Mouse (Mus musculus) A20 (cell line): ENCODE measurements around the gene Nrp2.

Experiments
- DNase-seq: peaks from one replicate; pipeline ENCODE4 v3.0.0-alpha.2; 2011; ENCODE audit warnings: low read depth, low spot score

Nrp2 gene

DNA sequence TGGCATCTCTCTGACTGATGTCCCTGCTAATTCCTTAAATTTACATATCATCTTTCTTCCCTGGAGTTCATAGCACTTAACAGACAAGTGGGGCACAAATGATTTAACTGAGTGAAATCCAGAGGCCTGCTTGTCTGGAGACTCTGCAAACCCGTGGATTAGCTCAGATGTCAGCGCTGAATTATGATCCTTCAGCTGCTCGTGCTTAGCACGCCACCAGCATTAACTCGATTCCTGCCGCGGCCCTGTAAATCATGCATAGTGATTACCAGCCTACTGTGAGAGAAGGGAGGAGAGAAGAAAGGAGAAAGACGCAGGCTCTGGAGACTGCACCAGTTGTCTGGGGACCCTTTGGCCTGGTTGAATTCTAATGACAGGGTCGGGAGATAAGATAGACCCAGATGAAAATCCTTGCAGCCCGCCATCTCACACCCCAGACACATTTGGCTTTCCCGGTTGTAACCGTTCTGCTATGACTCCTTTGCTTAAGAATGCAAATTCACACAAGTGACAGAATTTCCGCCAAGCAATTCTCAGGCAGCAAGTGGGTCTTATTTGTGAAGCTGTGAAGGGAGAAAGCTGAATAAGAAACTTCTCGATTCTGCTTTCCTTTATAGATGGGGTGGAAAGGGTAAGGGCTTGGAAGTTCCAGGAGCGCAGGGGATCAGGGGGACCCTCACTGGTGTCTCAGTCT lies 77.1 kb downstream of the Nrp2 start:
- DNase-seq: no peak

DNA sequence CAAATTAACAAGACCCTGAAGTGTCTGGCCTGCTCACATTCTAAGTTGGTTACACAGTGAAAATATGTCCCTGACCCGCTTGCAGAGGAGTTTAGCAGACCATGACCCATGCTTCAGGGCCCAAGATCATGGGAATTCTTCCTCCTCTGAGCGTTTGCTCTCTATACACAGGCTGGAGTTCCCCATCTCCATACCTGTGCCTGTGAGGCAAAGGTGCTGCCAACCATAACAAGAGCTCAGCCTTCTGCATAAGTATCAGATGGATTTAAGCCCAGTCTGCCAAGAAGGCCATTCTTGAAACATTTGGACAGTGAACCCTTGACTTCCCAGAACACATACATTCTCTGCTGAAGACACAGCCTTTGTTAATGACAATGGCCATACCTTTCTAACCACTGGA lies 79.1 kb downstream of the Nrp2 start:
- DNase-seq: no peak

DNA sequence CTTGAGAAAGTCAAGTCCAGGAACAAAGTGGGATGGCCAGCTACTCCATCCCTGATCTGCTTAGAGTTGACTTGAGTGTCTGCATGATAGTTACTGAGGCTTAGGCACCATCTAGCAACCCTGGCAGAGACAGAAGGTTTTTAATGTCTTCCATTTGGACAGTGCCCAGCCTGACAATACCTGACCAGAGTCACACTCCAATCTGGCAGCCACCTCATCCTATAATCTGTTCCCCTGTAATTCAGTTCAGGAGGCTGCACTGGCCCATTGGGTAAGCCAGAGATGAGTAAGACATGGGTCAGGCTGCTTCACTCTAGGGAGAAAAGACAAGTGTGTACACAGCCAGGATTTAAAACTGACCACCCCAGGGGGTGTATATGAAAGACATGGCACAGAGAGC lies 79.5 kb downstream of the Nrp2 start:
- DNase-seq: no peak

DNA sequence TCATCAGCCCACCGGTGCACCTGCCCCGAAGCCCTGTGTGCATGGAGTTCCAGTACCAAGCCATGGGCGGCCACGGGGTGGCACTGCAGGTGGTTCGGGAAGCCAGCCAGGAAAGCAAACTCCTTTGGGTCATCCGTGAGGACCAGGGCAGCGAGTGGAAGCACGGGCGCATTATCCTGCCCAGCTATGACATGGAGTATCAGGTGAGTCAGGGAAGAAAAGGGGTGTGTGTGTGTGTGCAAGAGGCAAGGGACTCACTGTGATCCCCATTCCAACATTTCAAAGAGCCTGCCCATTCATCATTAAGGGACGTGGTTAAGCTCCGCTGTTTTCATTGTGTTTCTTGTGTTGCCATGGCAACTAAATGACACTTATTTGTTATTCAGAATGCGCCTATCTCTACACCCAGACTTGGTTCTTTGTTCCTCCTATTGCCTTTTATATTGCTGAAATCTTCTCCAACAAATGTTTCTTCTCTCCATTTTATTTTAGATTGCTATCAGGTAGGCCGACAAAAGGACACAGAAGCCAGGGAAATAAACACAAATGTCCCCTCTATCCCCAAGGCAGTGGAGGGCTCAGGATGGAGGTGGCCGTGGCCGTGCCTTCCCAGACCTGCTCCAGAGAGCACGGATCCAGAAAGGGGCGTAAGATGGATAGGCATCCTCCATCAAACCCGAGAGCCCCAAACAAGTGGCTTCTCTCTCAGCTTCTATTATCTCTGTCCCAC lies 80.4 kb downstream of the Nrp2 start:
- DNase-seq: no peak

DNA sequence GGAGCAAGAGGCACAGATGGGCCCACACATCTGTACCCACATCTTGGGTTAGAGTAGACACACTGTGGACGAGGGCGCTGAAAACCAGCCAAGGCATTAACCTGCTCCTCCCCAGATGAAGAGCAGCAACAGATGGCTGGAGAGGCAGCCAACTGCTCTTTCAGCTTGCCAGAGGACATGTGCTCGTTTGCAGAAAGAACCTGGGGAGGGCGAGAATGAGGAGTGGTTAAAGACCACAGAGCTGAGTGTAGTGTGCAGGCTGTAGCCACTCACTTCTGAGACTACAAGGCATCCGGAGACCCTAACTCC lies 81.0 kb downstream of the Nrp2 start:
- DNase-seq: no peak

DNA sequence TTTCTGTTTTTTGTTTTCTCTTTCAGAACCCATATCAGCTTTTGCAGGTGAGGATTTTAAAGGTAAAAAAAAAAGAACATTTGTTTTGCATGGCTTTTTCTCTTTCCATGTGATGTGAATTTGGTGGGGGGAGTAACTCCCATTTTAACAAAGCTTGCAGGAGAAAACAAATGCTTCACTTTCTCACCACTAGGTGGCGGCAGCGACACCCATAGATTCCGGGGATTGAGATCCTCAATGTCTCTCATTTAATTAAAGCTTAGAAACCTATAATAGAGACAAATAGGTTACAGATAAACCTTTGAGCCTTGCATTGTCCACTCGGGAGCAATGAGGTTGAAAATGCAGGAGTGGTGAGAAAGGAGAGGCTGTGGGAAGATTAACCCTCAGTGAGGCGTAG lies 83.2 kb downstream of the Nrp2 start:
- DNase-seq: peak; percentile 37

DNA sequence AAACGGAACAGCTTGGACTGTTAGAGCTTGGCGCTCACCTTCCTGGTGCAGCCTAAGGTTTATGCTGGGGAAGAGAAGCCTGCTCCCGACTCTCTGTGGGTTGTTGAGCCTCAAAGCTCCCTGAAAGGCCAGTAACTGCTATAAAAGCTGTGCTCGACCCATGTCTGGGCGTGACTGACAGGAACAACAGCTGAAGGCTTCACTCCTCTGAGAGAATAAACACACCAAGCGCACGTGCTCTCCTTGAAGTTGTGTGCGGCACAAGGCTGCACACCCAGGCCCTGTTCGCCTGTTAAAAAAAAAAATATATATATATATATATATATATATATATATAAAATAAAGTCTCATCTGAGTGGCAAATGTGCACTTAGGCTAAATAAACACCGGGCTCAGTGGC lies 84.5 kb downstream of the Nrp2 start:
- DNase-seq: no peak

DNA sequence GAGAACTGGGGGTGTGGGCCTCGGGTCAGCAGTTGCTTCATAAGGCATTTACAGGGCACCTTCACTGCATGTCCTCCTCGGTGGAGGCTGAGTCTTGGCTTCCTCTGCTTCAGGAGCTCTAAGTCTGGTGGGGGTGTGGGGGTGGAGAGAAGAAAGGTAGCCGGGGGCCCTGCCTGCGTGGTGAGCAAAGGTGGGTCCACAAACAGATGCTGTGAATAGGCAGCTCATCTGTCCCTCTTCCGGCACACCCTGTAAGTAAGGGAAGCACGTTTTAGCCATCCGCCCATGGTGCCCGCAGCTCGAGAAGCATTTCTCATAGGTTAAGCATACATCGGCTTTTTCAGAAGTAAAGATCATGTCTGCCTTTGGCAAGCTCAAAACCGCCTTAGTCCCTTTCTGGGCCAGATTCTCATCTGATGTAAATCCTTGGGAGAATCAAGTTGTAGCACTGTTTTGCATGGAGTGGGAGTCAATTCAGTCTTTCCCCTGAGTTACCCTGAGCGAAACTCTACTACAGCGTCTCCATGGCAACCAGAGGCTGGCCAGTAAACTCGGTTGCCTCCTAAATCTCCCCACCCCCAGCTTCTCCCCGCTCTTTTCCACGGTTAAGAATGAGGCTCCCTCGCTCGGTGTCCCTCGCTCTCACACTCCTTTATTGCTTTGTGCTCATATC lies 91.3 kb downstream of the Nrp2 start:
- DNase-seq: no peak

DNA sequence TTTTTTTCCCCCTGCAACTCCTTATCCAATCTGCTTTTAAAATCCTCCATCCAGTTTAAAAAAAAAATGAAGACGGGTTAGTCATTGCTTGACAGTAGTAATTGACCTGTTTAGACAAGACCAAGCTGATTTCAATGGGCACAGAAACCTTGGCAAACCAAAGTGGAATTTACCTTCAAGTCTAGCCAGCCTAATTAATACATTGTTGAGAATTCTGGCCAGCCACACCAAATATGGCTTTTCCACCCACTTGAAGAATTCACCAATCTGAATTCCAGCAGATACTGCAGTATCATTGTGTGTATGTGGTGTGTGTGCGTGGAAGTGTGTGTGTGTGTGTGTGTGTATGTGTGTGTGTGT lies 91.8 kb downstream of the Nrp2 start:
- DNase-seq: no peak

DNA sequence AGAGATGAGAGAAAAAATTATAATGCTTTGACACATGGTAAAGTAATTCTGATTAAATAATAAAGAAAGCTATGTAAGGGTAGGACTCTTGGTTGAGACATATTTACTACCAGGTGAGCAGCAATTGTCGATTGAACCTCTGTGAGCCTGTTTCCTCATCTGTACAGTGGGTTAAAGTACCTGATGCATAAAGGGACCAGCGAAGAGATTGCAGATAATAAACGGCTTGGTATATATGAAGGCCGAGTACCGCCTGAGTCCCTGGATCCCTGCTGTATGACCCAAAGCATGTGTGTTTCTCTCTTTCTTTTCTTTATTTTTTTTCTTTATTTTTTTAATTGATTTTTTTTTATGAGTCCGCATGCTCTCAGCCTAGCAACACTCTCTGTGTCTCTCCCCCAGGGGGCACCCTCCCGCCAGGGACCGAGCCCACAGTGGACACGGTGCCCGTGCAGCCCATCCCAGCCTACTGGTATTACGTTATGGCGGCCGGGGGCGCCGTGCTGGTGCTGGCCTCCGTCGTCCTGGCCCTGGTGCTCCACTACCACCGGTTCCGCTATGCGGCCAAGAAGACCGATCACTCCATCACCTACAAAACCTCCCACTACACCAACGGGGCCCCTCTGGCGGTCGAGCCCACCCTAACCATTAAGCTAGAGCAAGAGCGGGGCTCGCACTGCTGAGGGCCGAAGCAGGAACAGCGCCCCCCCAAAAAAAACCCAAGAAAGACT lies 92.4 kb downstream of the Nrp2 start:
- DNase-seq: no peak

DNA sequence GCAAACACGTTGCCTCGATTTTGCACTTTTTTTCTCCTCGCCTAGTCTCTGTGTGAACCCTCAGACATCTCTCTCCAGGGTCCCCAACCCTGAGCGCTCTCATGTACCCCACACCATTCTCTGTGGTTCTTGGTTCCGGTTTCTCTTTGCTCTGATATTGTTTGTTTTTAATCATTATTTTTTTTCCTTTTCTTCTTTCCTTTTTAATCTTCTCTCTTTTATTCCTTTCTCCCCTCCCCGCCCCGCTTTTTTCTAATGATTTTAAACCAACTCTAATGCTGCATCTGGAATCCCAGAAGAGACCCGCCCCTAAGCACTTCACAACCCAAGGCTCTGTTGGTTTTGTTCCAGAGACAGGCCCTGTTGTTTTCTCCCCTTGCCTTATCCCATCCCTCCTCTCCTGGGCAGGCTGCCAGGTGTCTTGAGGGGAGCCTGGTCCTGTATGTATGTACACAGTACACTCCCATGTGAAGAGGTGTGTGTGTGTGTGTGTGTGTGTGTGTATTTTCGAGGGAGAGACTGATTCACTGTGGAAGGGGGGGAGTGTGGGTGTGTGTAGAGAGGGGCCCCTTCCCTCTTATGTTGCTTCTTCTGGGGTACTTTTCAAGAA lies 93.1 kb downstream of the Nrp2 start:
- no peak for DNase-seq

DNA sequence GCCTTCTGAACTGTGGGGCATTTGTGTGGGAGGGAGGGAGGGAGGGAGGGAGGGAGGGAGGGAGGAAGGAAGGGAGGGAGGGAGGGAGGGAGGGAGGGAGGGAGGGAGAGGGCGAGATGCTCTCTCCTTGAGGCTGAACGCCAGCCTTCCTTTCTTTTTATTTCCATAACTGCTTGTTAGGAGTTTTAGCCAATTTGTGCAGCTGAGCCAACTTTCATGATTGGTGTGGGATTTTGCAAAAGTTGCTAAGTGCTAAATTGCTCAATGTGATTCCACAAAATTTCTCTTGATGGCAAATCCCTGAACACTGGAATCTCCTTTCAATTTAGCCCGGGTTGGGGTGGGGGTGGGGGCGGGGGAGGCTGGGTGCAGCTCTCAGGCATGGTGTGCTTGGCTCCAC lies 96.3 kb downstream of the Nrp2 start:
- no peak for DNase-seq

DNA sequence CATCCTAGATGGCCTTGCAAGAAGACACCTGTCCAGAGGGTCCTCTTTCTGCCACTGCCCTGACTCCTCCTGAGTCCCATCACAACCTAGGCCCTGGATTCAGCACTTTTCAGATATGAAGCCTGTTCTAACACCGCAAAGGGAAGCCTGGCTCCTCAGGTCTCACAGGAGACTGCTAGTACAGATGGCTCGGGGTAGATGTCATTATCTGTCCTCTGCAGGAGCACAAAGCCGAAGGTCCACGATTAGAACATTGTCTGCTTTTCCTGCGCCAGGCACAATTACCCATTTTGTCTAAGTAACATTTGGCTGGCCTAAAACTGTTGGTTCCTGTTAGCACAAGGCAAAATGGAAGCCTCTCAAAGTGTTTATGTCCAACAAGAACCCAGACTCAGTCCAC lies 97.3 kb downstream of the Nrp2 start:
- no peak for DNase-seq

DNA sequence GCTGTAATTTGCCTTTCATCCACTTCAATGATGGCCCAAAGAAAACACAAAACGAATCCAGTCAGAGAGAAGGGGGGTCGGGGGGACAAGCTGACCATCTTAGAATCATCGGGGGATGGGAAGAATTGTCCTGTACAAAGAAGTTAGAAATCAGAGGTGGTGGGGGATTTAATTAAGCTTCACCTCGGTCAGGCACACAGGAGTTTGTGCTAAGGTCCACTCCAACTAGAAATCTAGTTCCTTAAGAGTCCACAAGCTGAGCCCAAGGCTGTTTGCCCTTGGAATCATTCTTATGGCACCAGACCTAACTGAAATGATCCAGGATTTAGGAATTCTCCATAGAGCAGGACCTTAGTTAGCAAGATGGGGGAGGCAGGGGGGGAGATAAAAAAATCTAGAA lies 98.3 kb downstream of the Nrp2 start:
- DNase-seq: no peak

DNA sequence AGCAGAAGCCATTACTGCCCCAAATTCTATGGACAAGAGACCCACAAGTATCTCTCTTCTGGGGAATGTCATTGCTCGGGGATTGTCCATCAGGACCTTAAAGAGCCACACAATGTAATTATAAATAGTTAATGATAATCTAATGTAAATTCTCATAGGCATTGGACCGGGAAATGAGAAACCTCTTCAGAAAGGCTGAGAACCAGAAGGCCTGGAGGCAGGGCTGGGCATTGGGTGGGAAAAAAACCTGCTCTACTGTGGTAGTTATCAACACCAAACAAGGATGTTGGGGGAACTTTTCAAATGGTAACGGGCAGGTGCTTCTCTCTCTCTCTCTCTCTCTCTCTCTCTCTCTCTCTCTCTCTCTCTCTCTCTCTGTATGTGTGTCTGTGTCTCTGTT lies 98.8 kb downstream of the Nrp2 start:
- no peak for DNase-seq

DNA sequence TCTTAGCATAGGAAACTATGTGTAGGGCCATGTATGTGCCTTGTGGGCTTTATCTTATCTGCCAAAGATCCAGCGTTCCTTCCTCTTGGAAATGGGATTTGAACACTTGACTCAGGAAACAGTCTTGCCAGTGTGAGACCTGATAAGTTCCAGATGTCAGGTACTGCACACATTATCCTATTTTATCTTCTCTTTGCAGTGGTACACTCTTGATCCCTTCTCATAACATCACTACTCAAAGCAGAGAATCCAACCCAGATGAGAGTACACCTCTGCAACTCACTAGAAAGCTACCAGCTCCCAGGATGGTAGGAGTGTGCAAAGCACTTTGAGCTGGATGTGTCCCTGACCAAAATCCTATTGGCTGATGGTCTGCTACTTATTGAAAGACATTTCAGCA lies 100.5 kb downstream of the Nrp2 start:
- DNase-seq: no peak

DNA sequence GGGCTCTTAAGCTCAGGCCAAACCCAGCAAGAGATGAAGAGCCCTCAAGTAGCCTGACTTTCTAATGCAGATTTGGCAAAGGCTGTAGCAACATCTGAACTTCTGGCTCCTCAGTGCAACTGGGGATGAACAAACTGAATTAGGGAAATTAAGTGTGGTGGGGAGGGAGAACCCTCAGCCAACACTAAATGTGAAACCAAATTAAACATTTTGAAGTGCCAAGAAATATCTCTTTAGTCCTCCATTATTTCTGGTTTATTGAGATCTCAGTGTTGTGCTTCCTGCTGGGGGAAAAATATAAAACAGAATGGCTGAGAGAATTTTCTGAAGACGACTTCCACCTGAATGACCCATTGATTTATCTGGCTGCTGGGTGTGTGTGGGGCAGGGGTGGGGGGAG lies 102.9 kb downstream of the Nrp2 start:
- DNase-seq: no peak

DNA sequence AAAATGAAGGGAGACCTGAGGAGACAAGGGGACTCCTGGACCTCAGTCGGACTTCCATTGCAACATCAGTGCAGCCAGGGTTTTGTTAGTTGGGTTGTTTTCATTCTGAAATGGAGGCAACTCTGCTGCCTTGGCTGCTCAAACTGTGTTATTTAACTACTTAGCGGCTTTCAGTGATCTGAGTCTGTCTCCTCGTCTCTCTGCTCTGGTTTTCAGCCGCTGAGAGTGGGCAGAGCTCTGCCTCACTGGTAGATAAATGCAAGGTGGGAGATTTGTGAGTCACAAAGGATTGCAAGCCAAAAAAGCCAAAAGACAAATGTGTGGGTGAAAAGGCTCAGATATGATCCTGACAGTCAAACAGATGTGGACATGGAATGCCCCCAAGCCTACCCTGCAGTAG lies 105.3 kb downstream of the Nrp2 start:
- no peak for DNase-seq

DNA sequence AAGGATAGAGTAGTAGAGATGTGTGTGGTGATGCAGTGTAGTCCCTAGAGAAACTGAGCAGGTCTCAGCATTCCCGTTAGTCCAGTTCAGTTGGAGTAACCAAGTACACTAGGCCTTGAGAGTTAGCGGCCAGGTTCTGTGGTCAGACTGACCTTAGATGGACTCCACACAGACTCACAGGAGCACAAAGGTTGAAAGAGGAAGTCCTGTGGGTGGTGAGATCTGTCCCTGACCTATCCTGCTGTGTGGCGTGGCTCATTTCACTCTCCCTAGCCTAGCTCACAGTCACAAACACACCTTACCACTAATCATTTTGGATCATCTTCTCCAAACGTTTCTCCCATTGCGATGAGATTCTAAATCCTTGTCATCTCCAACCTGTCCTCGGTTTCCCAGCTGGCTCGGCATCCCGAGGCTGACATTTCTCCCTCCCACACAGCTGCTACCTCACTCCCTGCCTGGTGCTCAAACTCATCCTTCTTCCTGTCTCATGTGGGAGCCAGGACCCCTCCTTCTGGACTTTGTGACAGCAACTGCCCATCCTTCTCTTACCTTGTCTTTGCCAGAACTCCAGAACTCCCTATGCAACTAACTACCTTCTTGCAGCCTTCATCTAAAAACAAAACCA lies 106.6 kb downstream of the Nrp2 start:
- DNase-seq: no peak

DNA sequence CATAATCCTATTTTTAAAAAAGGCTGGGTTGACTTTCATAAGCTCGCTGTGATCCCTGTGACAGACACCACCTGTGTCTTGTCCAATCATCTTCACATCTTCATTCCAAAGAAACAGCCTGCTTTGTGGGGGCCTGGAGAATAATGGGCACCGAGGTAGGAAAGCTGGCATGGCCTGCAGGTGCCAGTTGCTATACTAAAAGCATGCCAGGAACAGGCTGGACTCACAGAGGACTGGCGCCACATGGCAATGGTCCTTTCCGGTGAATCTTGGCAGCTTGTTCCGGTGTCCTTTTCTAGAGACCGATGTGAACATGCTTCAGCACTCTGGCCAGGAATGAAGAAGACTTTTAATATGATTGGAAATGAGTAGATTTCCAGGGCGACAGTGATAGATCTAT lies 108.1 kb downstream of the Nrp2 start:
- no peak for DNase-seq
